Mouse (Mus musculus): ENCODE results near the gene Recql. TPM values are rescaled to one million over a fixed set of nuclear protein-coding genes. Genes with fewer than 3 reads are reported as not detected.

Recql gene
- total RNA-seq, 2 experiments from 2014 or later: 18.6 to 20.2 TPM

DNA sequence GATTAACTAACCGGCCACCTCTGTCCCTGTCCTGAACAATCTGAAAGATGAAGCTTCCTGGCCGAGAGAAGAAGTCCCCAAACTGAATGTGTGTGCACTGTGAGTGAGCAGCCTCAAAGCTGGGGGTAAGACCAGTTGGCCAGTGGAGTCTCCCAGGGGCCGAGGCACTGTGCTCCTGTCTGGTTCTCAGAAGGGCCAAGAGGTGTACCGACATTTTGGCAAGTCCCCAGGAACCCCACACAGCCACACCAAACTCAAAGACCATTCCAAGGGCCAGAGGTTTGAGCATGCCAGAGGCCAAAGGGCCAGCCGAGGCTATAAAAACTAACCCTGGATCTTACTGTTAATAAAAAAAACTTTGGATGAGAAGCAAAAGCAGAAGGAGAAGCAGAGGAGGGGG, 72.6 kb downstream of the Recql start:
- no peak for DNase-seq (ENCODE audit: low spot score in 2 of 2)
- intact Hi-C loops (cut with DNase I): no loop called here

DNA sequence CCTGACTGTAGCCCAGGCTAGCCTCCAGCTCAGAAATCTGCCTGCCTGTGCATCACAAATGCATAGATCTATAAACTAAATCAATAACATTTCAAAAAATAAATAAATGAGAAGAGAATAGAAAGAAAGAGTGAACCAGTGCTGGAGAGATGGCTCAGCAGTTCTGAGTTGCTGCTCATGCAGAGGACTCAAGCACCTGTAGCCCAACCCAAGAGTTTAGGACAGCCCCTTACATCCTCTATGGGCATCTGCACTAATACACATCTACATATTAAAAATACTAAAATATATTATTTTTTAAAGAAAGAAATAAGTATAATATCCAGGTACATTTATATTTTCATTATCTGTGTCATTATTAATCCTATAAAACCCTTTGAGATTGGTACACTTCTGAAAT, 81.8 kb downstream of the Recql start:
- no peak for DNase-seq (ENCODE audit: low spot score in 2 of 2)
- intact Hi-C loops (cut with DNase I): no loop called here

Other genes starting within 250 kb of the Recql start
- not detected for gene Slco1a6, start 178.6 kb downstream of the Recql start, total RNA-seq (2021)
- gene Iapp, start 88.7 kb downstream of the Recql start, total RNA-seq (2021): not detected
- gene Slco1a5, start 64.1 kb downstream of the Recql start, total RNA-seq (2021): not detected
- gene Pyroxd1, start 41.4 kb downstream of the Recql start, total RNA-seq (2021): 10 to 100 TPM; 11.0 to 15.8 TPM
- 10 to 100 TPM; 29.0 to 29.5 TPM for gene Golt1b, start 134 bp upstream of the Recql start, total RNA-seq (2021)
- 1 to 10 TPM in 1 of 2 experiments, under 1 TPM in 1; 0.92 to 2.1 TPM for gene Spx, start 26.4 kb upstream of the Recql start, total RNA-seq (2021)
- gene Gys2, start 86.0 kb upstream of the Recql start, total RNA-seq (2021): not detected
- gene Ldhb, start 120.9 kb upstream of the Recql start, total RNA-seq (2021): 100 to 1,000 TPM; 689 to 743 TPM
- gene Kcnj8, start 184.5 kb upstream of the Recql start, total RNA-seq (2021): 1 to 10 TPM; 3.9 to 4.4 TPM